ENCODE assay signal across 8 mouse cellular contexts in the genomic region with DNA sequence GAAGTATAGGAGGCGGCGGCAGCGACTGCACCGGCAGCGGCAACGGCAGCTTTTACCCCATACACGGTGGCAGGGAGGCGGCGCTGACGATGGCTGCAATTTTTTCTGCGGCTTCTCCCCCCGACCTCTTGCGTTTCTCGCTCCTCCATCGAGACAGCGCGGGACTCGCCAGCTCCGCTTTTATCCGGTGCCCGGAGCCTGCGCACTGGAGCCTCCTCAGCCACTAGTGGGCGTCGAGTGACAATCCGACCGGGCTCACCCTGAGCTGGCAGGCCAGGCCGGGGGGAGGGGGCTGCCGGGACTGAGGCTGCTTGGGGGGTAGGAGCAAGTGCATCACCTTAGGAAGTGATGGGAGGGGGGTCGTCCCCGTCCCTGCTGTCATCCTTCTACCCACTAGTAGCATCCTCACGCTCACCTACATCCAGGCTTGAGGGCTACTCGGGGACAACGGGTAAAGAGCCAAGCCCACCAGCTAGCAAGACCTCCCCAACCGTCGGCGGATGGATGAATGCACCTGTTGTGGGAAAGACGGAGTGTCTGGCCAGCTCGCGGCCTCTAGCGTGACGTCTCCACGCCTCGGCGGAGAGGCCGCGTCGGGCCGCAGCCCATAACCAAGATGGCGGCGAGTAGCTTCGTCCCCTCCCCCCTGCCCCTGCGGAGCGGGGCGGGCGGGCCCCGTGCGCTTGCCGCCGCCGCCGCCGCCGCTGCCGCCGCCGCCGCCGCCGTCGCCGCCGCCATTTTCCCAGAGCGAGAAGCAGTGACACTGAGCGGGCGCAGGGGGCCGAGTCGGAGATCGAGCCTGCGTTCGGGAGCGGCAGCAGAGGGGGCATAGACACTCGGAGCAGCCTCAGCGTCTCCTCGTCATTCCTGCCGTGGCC. TPM values are rescaled to one million over a fixed set of nuclear protein-coding genes. Genes with fewer than 3 reads are reported as not detected.
A peak's percentile ranks its signal among the peaks of the same experiment; 100 is the strongest.
DNase-seq lines count a peak whose midpoint lies in the region; ATAC-seq and TF ChIP-seq lines count a peak whose summit lies in the region.

Gene Kmt2e, plus strand, starts transcription at position 722 of the 878 bp plus-strand sequence.

- no peaks in the 10 kb centered on the region for H3K27me3 ChIP-seq in heart, embryonic 10.5 days (ENCODE audit: insufficient read depth, poor library complexity, severe bottlenecking)
- H3K27me3 ChIP-seq in kidney, embryonic 15.5 days, result no peaks in the 10 kb centered on the region

- peak within 1 kb of the TSS; percentile 80 for H3K4me2 ChIP-seq in kidney, embryonic 15.5 days

- peak; percentile 94 for DNase-seq in CD4-positive helper T cell, adult 2 months (ENCODE audit: low read depth, low spot score)
- DNase-seq in brain, embryonic 14.5 days (ENCODE audit: low read depth), result peak; percentile 96
- peak; percentile 93 for DNase-seq in heart, embryonic 10.5 days (ENCODE audit: low spot score)
- DNase-seq in liver, result peak; percentile 92
- DNase-seq in monocyte, adult 2 months (ENCODE audit: low read depth in 1 of 2, low spot score in 2 of 2), result peak; percentile 81 to 89
- peak; percentile 84 to 90 for DNase-seq in spleen, postnatal 14 days (ENCODE audit: low spot score in 2 of 2)

- H3K4me3 ChIP-seq in heart, embryonic 10.5 days, result peak within 1 kb of the TSS; percentile 86
- peak within 1 kb of the TSS; percentile 72 for H3K4me3 ChIP-seq in kidney, embryonic 15.5 days (replicated peaks)

- peak within 1 kb of the TSS; percentile 100 for H3K27ac ChIP-seq in heart, embryonic 10.5 days
- peak within 1 kb of the TSS; percentile 100 for H3K27ac ChIP-seq in kidney, embryonic 15.5 days

- TF ChIP-seq CTCF in brain, embryonic 14.5 days (IDR thresholded peaks at IDR 0.05; ENCODE audit: borderline replicate concordance, extremely low read depth, insufficient read depth, insufficient read length), result peak; percentile 62; the same call in 1 of the 2 replicates

- no peaks in the 10 kb centered on the region for H3K9me3 ChIP-seq in heart, embryonic 10.5 days
- no peaks in the 10 kb centered on the region for H3K9me3 ChIP-seq in kidney, embryonic 15.5 days (replicated peaks)

- H3K36me3 ChIP-seq in heart, embryonic 10.5 days, result no peaks in the 10 kb centered on the region
- no peaks in the 10 kb centered on the region for H3K36me3 ChIP-seq in kidney, embryonic 15.5 days

- peak within 1 kb of the TSS; percentile 97 for H3K9ac ChIP-seq in kidney, embryonic 15.5 days

- peak; percentile 49; the same call in 1 of the 2 replicates for TF ChIP-seq POLR2A in brain, embryonic 14.5 days (IDR thresholded peaks at IDR 0.05; ENCODE audit: borderline replicate concordance, extremely low read depth, insufficient read depth, insufficient read length, poor library complexity, severe bottlenecking)

- peak; percentile 58 for ATAC-seq in erythroblast, adult 5-6 weeks (replicated peaks; ENCODE audit: low FRiP score, poor library complexity, severe bottlenecking)
- ATAC-seq in kidney, embryonic 15.5 days (replicated peaks; ENCODE audit: low FRiP score), result peak; percentile 86

- WGBS in heart, embryonic 10.5 days, result under 1% methylated on average over 84 of the region's 85 CpGs
- under 1% methylated on average over 67 of the region's 85 CpGs for WGBS in kidney, embryonic 15.5 days

- peaks cover 5% of the 10 kb centered on the region; the same call in 1 of the 2 replicates for H3K4me1 ChIP-seq in heart, embryonic 10.5 days
- H3K4me1 ChIP-seq in kidney, embryonic 15.5 days, result peaks cover 28% of the 10 kb centered on the region

RNA-seq across cellular contexts. Expression of gene Kmt2e, which starts in this region (rescaled TPM):
- polyA plus RNA-seq in brain, embryonic 14.5 days (2012; rRNA removed), result 44.2 and 75.0 TPM in 2 replicates
- total RNA-seq in erythroblast, adult 5-6 weeks (2015; ENCODE audit: low replicate concordance), result 54.5 and 85.1 TPM in 2 replicates
- total RNA-seq in erythroblast, adult 5-6 weeks (2017; ENCODE audit: low replicate concordance), result 70.8 and 88.7 TPM in 2 replicates
- polyA plus RNA-seq in heart, embryonic 10.5 days (2016; fragmentation: Nextera tagmentation; extraction: Ambion mirVana), result 63.2 and 69.0 TPM in 2 replicates
- polyA plus RNA-seq in kidney, embryonic 15.5 days (2015; fragmentation: Nextera tagmentation; extraction: Ambion mirVana), result 87.5 and 91.5 TPM in 2 replicates

Comparison
In these comparisons a context has a peak if more than half of its experiments do, and no peak if none do; other contexts are left out.
1. Peak in every context shown above with its lines: DNase-seq, ATAC-seq, H3K4me3 ChIP-seq and H3K27ac ChIP-seq.